Mouse (Mus musculus): ENCODE results near the gene Prkar1a.
"Not testable (repeated sequence)": the region's sequence is repeated elsewhere in the genome, so short reads cannot be mapped to it uniquely, and the experiment has no call there.

Prkar1a gene

DNA sequence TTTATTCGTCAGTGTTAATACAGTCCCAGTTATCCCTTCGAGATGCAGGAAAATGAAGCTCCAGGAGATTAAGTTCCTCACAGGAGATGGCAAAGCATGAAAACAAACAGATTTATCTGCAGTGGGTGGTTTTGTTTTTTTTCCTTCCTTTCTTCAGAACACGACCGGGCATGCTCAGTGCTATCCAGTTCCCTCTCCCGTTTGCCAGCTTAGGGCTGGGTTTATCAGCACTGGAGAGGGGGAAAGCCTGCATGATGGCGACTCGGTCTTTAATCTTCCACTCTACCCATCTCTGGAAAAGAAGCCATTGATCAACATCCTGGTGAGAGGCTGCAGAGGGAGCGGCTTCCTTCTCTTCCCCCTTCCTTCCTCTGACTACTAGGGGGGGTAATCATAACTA is at the start of gene Prkar1a:
Gene Prkar1a (plus strand): TSS at position 200 of the 400 bp plus-strand sequence.
- 0 out of 2 replicates have a peak, but pooled peaks cover 2% of the 10 kb centered on the region for H3K36me3 ChIP-seq (ENCODE audit: control insufficient read depth, insufficient read depth, low read length, poor library complexity, severe bottlenecking)
- DNase-seq (ENCODE audit: low read depth, low spot score): no peak
- no peaks in the 10 kb centered on the region for H3K27me3 ChIP-seq (ENCODE audit: control insufficient read depth, insufficient read depth, low read length, poor library complexity, severe bottlenecking)

GRCm38 (mm10) chr11:109607600-109607999 is 41.6 kb upstream of the Prkar1a start:
- Histone ChIP-seq H3K27me3 (ENCODE audit: control insufficient read depth, insufficient read depth, low read length, poor library complexity, severe bottlenecking) (no peaks in the 10 kb centered on the region), H3K36me3 (ENCODE audit: control insufficient read depth, insufficient read depth, low read length, poor library complexity, severe bottlenecking) (no peaks in the 10 kb centered on the region)
- no peak for DNase-seq (ENCODE audit: low read depth, low spot score)

- no peak for DNase-seq (ENCODE audit: low read depth, low spot score)
- no peaks in the 10 kb centered on the region for H3K27me3 ChIP-seq (ENCODE audit: control insufficient read depth, insufficient read depth, low read length, poor library complexity, severe bottlenecking)
- H3K36me3 ChIP-seq (ENCODE audit: control insufficient read depth, insufficient read depth, low read length, poor library complexity, severe bottlenecking): no peaks in the 10 kb centered on the region
Measured at GRCm38 (mm10) chr11:109608976-109609625, 40.1 kb upstream of the Prkar1a start.

GRCm38 (mm10) chr11:109610046-109610794 is 39.0 kb upstream of the Prkar1a start:
- no peak for DNase-seq (ENCODE audit: low read depth, low spot score)
- H3K27me3 ChIP-seq (ENCODE audit: control insufficient read depth, insufficient read depth, low read length, poor library complexity, severe bottlenecking): no peaks in the 10 kb centered on the region
- no peaks in the 10 kb centered on the region for H3K36me3 ChIP-seq (ENCODE audit: control insufficient read depth, insufficient read depth, low read length, poor library complexity, severe bottlenecking)

- no peak for DNase-seq (ENCODE audit: low read depth, low spot score)
- no peaks in the 10 kb centered on the region for H3K27me3 ChIP-seq (ENCODE audit: control insufficient read depth, insufficient read depth, low read length, poor library complexity, severe bottlenecking)
Measured at GRCm38 (mm10) chr11:109610795-109611302, 38.4 kb upstream of the Prkar1a start.

GRCm38 (mm10) chr11:109611303-109612149 is 37.7 kb upstream of the Prkar1a start, which contains the start of gene Wipi1:
TSS of gene Wipi1 (minus strand) at chr11:109611967.
- Histone ChIP-seq H3K36me3 (ENCODE audit: control insufficient read depth, insufficient read depth, low read length, poor library complexity, severe bottlenecking) (no peaks in the 10 kb centered on the region), H3K27me3 (ENCODE audit: control insufficient read depth, insufficient read depth, low read length, poor library complexity, severe bottlenecking) (no peaks in the 10 kb centered on the region)
- DNase-seq (ENCODE audit: low read depth, low spot score): peak; percentile 97

More at GRCm38 (mm10) chr11:109610795-109611302, 38.4 kb upstream of the Prkar1a start:
- no peaks in the 10 kb centered on the region for H3K36me3 ChIP-seq (ENCODE audit: control insufficient read depth, insufficient read depth, low read length, poor library complexity, severe bottlenecking)

- no peaks in the 10 kb centered on the region for H3K27me3 ChIP-seq (ENCODE audit: control insufficient read depth, insufficient read depth, low read length, poor library complexity, severe bottlenecking)
- H3K36me3 ChIP-seq (ENCODE audit: control insufficient read depth, insufficient read depth, low read length, poor library complexity, severe bottlenecking): no peaks in the 10 kb centered on the region
- no peak for DNase-seq (ENCODE audit: low read depth, low spot score)
Measured at GRCm38 (mm10) chr11:109612871-109613529, 36.2 kb upstream of the Prkar1a start.

DNA sequence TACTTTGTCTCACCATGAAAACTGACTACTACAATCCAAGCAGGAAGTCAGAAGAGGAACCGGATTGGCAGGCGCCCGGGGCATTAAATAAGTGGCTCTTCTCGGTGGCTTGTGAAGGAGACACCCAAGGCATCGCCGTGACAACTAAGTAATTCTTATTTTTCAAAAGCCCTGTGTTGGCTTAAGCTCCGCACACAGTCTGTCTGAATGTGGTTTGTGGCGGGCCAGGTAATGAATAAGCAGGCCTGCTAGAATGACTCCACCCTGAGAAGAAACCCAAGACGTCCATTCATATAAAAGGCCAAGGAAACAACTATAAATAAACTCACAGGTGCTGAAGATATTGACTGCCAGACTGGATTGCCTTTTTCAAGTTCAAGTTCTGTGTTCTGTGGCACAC is 33.9 kb upstream of the Prkar1a start:
- no peak for DNase-seq (ENCODE audit: low read depth, low spot score)
- no peaks in the 10 kb centered on the region for H3K36me3 ChIP-seq (ENCODE audit: control insufficient read depth, insufficient read depth, low read length, poor library complexity, severe bottlenecking)
- no peaks in the 10 kb centered on the region for H3K27me3 ChIP-seq (ENCODE audit: control insufficient read depth, insufficient read depth, low read length, poor library complexity, severe bottlenecking)

- DNase-seq (ENCODE audit: low read depth, low spot score): no peak
- no peaks in the 10 kb centered on the region for H3K36me3 ChIP-seq (ENCODE audit: control insufficient read depth, insufficient read depth, low read length, poor library complexity, severe bottlenecking)
- H3K27me3 ChIP-seq (ENCODE audit: control insufficient read depth, insufficient read depth, low read length, poor library complexity, severe bottlenecking): no peaks in the 10 kb centered on the region
Measured at GRCm38 (mm10) chr11:109616352-109616751, 32.9 kb upstream of the Prkar1a start.

DNA sequence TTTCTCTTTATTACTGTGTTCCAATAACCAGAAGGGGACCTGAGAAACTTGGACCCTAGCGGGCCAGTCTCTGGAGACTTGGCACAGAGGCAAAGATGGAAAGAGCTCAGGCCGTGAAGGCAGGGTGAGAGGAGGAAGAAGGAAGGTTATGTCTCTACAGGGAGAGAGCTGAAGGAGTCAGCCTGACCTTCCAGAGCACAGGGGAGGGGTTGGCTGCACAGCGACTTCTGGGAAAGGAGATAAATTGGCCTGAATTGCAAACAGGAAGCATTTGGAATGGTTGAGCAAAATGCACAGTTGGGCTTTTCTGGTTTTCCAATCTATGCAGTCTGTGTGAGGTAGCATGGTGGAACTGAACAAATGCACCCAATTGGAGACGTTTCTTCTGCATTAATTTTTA is 32.4 kb upstream of the Prkar1a start:
- H3K36me3 ChIP-seq (ENCODE audit: control insufficient read depth, insufficient read depth, low read length, poor library complexity, severe bottlenecking): no peaks in the 10 kb centered on the region
- DNase-seq (ENCODE audit: low read depth, low spot score): no peak
- no peaks in the 10 kb centered on the region for H3K27me3 ChIP-seq (ENCODE audit: control insufficient read depth, insufficient read depth, low read length, poor library complexity, severe bottlenecking)

DNA sequence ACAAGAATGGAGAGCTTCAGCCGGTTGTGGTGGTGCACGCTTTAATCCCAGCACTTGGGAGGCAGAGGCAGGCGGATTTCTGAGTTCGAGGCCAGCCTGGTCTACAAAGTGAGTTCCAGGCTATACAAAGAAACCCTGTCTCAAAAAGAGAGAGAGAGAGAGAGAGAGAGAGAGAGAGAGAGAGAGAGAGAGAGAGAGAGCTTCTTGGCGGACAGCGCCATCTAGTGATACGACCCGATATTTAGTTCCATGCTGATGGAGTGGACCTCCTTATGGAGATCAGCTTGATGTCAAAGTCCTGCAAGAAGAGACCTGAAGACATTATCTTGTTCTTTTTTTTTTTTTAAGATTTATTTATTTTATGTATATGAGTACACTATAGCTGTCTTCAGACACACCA is 30.1 kb upstream of the Prkar1a start:
- DNase-seq (ENCODE audit: low read depth, low spot score): peak; percentile 81
- H3K27me3 ChIP-seq (ENCODE audit: control insufficient read depth, insufficient read depth, low read length, poor library complexity, severe bottlenecking); H3K36me3 ChIP-seq (ENCODE audit: control insufficient read depth, insufficient read depth, low read length, poor library complexity, severe bottlenecking): not testable (repeated sequence)

DNA sequence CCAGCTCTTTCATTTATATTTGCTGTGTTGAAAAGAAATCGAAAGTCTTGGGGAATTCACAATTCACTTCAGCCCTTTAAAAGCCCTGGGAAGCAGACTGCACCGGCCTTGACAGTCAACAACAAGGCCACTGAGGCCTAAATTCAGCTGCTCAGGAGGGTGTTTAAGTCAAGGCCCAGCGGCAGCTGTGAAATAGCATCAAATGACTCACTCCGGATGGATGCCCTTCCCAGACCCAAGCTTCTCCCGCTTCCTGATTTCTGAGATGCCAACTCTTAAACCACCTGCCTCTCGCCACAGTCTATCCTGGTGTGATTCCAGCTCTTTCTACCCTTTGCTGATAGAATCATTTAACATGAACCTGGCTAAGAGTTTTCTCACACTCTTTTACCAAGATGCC is 28.8 kb upstream of the Prkar1a start:
- Histone ChIP-seq H3K27me3 (ENCODE audit: control insufficient read depth, insufficient read depth, low read length, poor library complexity, severe bottlenecking) (no peaks in the 10 kb centered on the region), H3K36me3 (ENCODE audit: control insufficient read depth, insufficient read depth, low read length, poor library complexity, severe bottlenecking) (no peaks in the 10 kb centered on the region)
- no peak for DNase-seq (ENCODE audit: low read depth, low spot score)

DNA sequence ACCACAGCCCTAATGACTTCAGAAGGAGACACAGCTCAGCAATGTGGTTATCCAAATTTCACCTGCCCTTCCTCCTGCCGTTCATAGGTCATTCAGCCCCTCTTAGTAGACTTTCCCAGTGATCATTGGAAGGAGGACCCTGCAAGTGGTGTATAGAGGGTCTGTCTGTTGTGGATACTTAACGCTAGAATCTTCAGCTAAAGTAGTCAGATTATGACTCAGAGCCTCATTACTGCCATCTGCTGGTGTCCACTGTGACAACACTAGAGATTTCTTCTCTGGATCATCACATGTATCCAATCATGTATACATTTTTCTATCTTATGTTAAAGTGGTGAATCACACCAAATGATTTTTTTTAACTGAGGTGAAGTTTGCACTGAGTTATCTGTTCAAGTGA is 28.0 kb upstream of the Prkar1a start:
- Histone ChIP-seq H3K36me3 (ENCODE audit: control insufficient read depth, insufficient read depth, low read length, poor library complexity, severe bottlenecking) (no peaks in the 10 kb centered on the region), H3K27me3 (ENCODE audit: control insufficient read depth, insufficient read depth, low read length, poor library complexity, severe bottlenecking) (no peaks in the 10 kb centered on the region)
- DNase-seq (ENCODE audit: low read depth, low spot score): peak; percentile 77

DNA sequence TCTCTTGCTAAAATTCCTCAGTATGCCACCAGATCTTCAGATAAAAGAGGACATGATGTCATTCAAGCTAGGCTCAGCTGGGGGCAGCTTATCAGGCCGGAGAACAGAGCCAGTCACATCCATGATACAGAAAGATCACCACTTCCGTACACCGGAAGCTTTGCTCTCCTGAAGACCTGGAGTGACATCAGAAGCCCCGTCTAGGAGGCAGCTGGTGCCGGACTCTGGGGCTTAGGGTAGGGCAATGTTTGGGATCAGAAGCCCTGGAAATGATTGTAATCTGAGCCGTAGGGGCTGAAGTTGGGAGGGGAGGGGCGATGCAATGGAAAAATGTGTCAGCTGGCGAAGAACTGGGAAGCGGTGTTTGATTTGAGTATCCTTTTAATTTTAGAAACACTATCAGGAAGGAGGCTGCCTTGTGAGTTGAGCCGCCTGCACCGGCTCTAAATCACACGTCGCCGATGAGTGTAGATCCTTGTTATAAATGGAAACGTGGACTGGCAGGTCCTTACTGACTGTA is 26.6 kb upstream of the Prkar1a start:
- Histone ChIP-seq H3K27me3 (ENCODE audit: control insufficient read depth, insufficient read depth, low read length, poor library complexity, severe bottlenecking) (no peaks in the 10 kb centered on the region), H3K36me3 (ENCODE audit: control insufficient read depth, insufficient read depth, low read length, poor library complexity, severe bottlenecking) (no peaks in the 10 kb centered on the region)
- DNase-seq (ENCODE audit: low read depth, low spot score): no peak

Measured in splenic B cell, adult 2 months (primary cell).